Mouse (Mus musculus) G1E (cell line): ENCODE measurements around the gene Mkrn2. TPM values are rescaled to one million over a fixed set of nuclear protein-coding genes. Genes with fewer than 3 reads are reported as not detected.
A peak's percentile ranks its signal among the peaks of the same experiment; 100 is the strongest.

ENCODE experiments used
- ATAC-seq: 2 replicates; pipeline ENCODE4 v1.8.0; 2016; ENCODE audit warnings: mild to moderate bottlenecking; ENCODE audit not compliant: insufficient number of reproducible peaks, poor library complexity, low FRiP score, severe bottlenecking; ENCODE audit errors: extremely low read depth
- DNase-seq: peaks from one replicate; pipeline ENCODE4 v3.0.0; 2012; ENCODE audit warnings: low spot score
- H3K27me3 ChIP-seq: 2 replicates; pipeline ENCODE4 v1.6.1; 2012; ENCODE audit warnings: mild to moderate bottlenecking, low read length, inconsistent platforms; ENCODE audit not compliant: insufficient read depth
- H3K36me3 ChIP-seq: replicated peaks from 2 replicates; pipeline ENCODE3; 2012; ENCODE audit warnings: mild to moderate bottlenecking, inconsistent platforms
- H3K4me1 ChIP-seq: 2 replicates; pipeline ENCODE4 v1.6.1; 2012; ENCODE audit warnings: low read depth, low read length, inconsistent platforms, mixed read lengths; ENCODE audit not compliant: insufficient read depth
- H3K4me3 ChIP-seq: 2 replicates; pipeline ENCODE4 v1.5.1; 2012; ENCODE audit warnings: low read depth, mild to moderate bottlenecking, inconsistent platforms, low read length, moderate library complexity, mixed read lengths
- H3K9me3 ChIP-seq: replicated peaks from 2 replicates; pipeline ENCODE4 v1.6.1; 2012; ENCODE audit warnings: inconsistent platforms
- CTCF ChIP-seq: IDR thresholded peaks from 2 replicates; pipeline ENCODE4 v1.5.1; 2012; ENCODE audit warnings: low read depth, low read length, inconsistent platforms, mixed read lengths
- GATA1 ChIP-seq: IDR thresholded peaks from 2 replicates; pipeline ENCODE4 v1.6.1; 2012; ENCODE audit warnings: borderline replicate concordance, low read length, inconsistent platforms, mixed read lengths
- GATA2 ChIP-seq: IDR thresholded peaks from 2 replicates; pipeline ENCODE4 v1.6.1; 2012; ENCODE audit warnings: low read depth, low read length, inconsistent platforms, borderline replicate concordance
- POLR2AphosphoS5 ChIP-seq: IDR thresholded peaks from 2 replicates; pipeline ENCODE4 v1.6.1; 2012; ENCODE audit warnings: low read depth, low read length, inconsistent platforms; ENCODE audit not compliant: insufficient replicate concordance
- TAL1 ChIP-seq: conservative IDR thresholded peaks from 2 replicates; pipeline ENCODE4 v1.6.1; 2012; ENCODE audit warnings: low read depth, low read length, inconsistent platforms, mixed read lengths
- polyA plus RNA-seq: library from polyadenylated mRNA; stranded (reverse); fragments of >175 nt; gene quantifications from 2 replicates; pipeline ENCODE4 v1.2.3, GENCODE M21; 2012
- total RNA-seq, 2 experiments: library from RNA; stranded (forward) in 1 of 2; stranded (reverse) in 1 of 2; fragments of 200-1000 nt in 1 of 2; fragments of >200 nt in 1 of 2; fragmentation: Nextera tagmentation in 1 of 2; gene quantifications; 2 replicates each; pipeline ENCODE4 v1.2.3; 2014 to 2017

The Mkrn2 gene
- total RNA-seq (2014; fragmentation: Nextera tagmentation) (18.4 and 23.6 TPM in 2 replicates), total RNA-seq (2017) (24.5 and 26.3 TPM in 2 replicates), polyA plus RNA-seq (2.5 and 21.5 TPM in 2 replicates)

DNA sequence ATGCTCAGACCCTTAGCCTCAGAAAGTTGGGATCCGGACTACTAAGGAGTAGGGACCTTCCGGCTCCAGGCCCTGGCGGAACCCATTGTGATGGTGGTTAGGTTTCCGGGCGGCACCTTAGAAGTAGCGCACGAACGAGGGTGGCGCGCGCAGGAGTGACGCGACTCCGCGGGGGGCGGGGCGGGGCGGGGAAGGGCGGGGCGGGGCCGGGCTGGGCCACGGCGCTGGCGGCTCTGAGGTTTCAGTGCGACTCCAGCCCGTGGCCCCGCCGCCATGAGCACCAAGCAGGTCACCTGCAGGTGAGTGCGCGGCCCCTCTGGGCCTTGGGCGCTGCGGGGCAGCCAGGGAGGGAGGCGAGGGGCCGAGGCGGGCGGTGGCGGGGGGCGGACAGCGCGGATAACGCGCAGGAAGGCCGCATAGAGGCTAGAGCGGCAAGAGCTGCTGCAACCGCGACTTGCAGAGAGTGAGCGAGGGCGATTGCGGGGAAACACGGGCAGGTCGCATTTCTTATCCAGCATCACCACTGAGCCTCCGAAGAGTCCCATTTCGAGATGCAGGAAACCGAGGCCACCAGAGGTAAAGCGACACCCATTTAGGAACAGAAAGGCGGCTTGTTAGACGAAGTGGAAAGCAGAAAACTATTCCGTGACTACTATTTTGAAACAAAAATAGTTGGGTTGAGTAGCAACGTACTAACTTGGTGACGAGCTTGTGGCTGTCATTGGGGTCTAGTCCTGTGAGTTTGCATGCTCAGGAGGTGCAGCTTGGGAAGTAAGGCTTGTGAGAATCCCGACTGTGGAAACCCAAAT lies at the start of gene Mkrn2:
TSS of gene Mkrn2 (plus strand) at position 188 of the 809 bp plus-strand sequence.
- DNase-seq (peak; percentile 73), ATAC-seq (peak; percentile 83)
- peaks cover 37% of the 10 kb centered on the region for H3K36me3 ChIP-seq
- TF ChIP-seq GATA2: no peak
- no peak for TF ChIP-seq POLR2AphosphoS5
- TF ChIP-seq TAL1: no peak
- TF ChIP-seq CTCF: no peak
- no peak for TF ChIP-seq GATA1
- peak within 1 kb of the TSS; percentile 92 for H3K4me3 ChIP-seq
- no peaks in the 10 kb centered on the region; the same call in 1 of the 2 replicates for H3K9me3 ChIP-seq
- H3K4me1 ChIP-seq: peaks cover 21% of the 10 kb centered on the region
- H3K27me3 ChIP-seq: no peaks in the 10 kb centered on the region; the same call in 1 of the 2 replicates

DNA sequence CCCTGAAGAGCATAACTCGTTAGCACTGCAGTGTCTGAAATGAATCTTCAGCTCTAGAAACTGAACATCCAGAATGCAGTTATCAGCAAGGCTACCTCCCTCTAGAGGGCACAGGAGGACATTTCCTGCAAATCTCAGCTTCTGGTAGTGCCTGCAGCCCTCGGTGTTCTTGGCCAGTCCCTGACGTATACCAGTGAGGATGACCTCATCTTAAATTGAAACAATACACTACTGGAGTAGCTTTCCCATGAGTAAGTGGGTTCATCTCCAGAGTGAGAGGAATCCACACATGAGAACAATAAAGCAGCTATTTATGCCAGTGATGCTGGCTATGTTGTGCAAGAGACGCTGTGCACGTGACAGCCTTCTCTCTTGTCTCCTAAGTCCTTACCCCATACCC lies 46.2 kb upstream of the Mkrn2 start:
- no peak for ATAC-seq
- no peaks in the 10 kb centered on the region for H3K9me3 ChIP-seq
- no peaks in the 10 kb centered on the region for H3K27me3 ChIP-seq
- no peak overlapping the region for H3K4me3 ChIP-seq
- DNase-seq: no peak
- H3K36me3 ChIP-seq: peaks cover 91% of the 10 kb centered on the region
- TF ChIP-seq POLR2AphosphoS5 (no peak), GATA2 (no peak), GATA1 (no peak), TAL1 (no peak), CTCF (no peak)
- no peaks in the 10 kb centered on the region for H3K4me1 ChIP-seq

DNA sequence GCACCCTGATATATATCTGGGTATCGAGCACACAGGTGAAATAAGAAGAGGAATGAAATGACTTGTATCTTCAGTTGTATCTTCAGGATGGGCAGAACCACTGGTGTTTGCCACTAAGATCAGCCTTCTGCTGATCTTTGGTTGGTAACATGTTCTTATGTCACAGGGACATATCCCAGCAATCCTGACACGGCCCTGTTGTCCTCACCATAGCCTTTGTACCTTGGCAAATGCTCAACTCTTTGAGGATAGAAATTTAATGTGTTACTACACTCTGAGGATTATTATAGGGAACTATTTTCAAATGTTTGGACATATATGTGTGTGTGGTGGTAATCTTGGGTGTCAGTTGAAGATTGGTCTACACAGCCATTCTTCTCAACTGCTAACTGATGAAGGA lies 43.5 kb upstream of the Mkrn2 start:
- H3K9me3 ChIP-seq: no peaks in the 10 kb centered on the region
- H3K4me1 ChIP-seq: no peaks in the 10 kb centered on the region
- ATAC-seq: no peak
- H3K4me3 ChIP-seq: no peak overlapping the region
- no peak for TF ChIP-seq CTCF
- H3K36me3 ChIP-seq: peaks cover 91% of the 10 kb centered on the region
- no peak for DNase-seq
- H3K27me3 ChIP-seq: no peaks in the 10 kb centered on the region

DNA sequence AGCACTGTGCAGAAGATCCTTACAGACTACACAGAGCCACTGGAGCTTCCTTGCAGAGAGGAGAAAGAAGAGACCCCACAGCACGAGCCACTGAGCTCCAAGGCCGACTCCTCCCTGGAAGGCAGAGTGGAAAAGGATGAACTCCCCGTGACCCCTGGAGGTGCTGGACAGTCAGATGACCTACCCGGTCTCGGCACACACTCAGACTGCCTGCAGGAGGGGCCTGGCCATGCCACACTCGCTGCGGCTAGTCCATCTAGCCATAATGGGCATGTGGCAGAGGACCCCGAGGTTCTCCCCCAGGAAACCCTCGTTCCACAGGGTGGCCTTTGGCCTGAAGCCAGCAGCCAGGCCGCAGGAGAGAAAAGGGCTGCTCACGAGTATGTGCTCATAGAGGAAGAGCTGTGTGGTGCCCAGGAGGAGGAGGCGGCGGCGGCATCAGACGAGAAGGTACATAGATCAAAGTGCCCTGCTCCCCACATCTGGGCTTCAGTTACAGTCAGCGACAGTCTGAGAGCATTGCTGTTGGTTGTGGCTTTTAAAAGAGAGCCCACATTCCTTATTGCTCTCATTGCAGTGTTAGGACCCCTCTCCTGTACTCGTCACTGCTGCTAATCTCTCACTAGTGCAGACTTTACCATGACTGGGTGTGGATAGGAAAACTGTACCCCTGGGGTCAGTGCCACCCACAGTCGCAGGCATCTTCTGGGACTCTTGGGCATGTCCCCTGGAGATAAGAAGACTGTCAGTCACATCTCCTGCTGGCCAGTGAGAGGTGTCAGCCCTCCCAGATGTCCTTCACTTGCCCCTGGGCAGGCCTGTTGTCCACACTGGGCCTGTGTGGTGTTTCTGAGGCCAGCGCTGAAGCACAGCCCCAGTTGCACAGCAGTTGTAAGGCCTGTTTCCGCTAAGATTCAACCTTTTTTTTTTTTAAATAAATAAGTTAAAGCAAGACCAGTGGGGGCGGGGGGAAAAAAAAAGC lies 41.8 kb upstream of the Mkrn2 start:
- TF ChIP-seq GATA2 (no peak), TAL1 (no peak), POLR2AphosphoS5 (no peak), GATA1 (no peak), CTCF (no peak)
- DNase-seq (no peak), ATAC-seq (no peak)
- H3K9me3 ChIP-seq: no peaks in the 10 kb centered on the region
- peaks cover 90% of the 10 kb centered on the region for H3K36me3 ChIP-seq
- no peaks in the 10 kb centered on the region for H3K4me1 ChIP-seq
- no peaks in the 10 kb centered on the region for H3K27me3 ChIP-seq
- H3K4me3 ChIP-seq: no peak overlapping the region

DNA sequence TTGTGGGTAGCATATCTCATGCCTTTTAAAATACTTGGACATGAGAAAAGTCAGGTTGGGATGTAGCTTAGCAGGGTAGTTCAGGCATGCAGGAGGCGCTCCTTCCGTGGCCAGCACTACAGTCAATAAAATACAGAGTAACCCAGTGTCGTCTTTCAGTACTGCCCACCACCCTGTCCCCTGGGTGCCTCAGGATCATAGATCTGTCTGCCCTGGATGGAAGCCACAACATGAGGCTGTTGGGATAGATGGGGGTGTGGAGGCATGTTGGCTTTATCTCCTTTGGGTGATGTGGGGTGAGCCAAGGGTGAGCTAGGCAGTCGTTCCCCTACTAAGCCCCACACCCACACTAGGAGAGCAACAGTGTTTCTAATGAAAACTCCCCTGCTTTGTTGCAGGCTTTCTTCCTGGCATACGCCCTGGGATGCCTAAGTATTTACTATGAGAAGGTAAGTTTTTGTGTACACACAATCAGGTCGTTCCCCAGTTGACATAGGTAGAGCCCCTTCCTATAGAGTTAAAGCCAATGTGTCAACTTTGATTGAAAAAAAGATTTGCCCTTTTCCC lies 36.1 kb upstream of the Mkrn2 start:
- ATAC-seq: no peak
- H3K4me1 ChIP-seq: no peaks in the 10 kb centered on the region
- no peaks in the 10 kb centered on the region for H3K27me3 ChIP-seq
- no peak for DNase-seq
- H3K4me3 ChIP-seq: no peak overlapping the region
- TF ChIP-seq POLR2AphosphoS5 (no peak), GATA2 (no peak), GATA1 (no peak), CTCF (no peak), TAL1 (no peak)
- H3K9me3 ChIP-seq: peaks cover 13% of the 10 kb centered on the region
- H3K36me3 ChIP-seq: peaks cover 94% of the 10 kb centered on the region

DNA sequence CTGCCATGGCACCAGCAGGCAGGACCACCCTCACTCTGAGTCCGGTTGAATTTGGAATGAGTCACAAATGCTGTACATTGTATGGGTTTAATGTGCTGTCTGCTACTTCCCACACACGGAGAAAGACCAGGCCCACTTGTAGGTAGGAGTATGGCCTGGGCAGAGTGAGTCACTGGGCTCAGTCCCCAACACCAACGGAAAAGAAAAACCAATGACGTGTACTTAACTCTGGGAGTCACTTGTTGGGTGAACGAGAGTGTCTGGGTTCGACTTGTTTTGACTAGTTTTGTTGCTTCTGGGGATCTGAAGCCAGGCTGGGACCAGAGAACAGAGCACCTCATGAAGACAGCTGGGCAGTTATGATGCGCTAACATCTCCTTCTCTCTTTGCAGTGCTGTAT lies 27.5 kb upstream of the Mkrn2 start:
- H3K9me3 ChIP-seq: peaks cover 2% of the 10 kb centered on the region
- no peak for TF ChIP-seq GATA2
- no peaks in the 10 kb centered on the region for H3K27me3 ChIP-seq
- H3K36me3 ChIP-seq: peaks cover 98% of the 10 kb centered on the region
- H3K4me1 ChIP-seq: no peaks in the 10 kb centered on the region
- H3K4me3 ChIP-seq: no peak overlapping the region
- ATAC-seq (no peak), DNase-seq (no peak)
